Mouse (Mus musculus) embryonic facial prominence, embryonic 10.5 days (tissue): Measurements from ENCODE around the gene Akip1. TPM values are rescaled to one million over a fixed set of nuclear protein-coding genes. Genes with fewer than 3 reads are reported as not detected.

Source experiments
- DNase-seq: peaks from one replicate; pipeline ENCODE4 v3.0.0-alpha.2; 2017; ENCODE audit warnings: low spot score
- H3K27ac ChIP-seq: fragments of 300-500 bp; sonication (generic); replicated peaks from 2 replicates; pipeline ENCODE4 v1.5.1; 2016; ENCODE audit warnings: mild to moderate bottlenecking
- H3K27me3 ChIP-seq: fragments of 300-500 bp; sonication (generic); replicated peaks from 2 replicates; pipeline ENCODE4 v1.6.1; 2016; ENCODE audit warnings: low read depth, mild to moderate bottlenecking; ENCODE audit not compliant: poor library complexity, severe bottlenecking
- H3K36me3 ChIP-seq: fragments of 300-500 bp; sonication (generic); replicated peaks from 2 replicates; pipeline ENCODE4 v1.6.1; 2016; ENCODE audit warnings: mild to moderate bottlenecking, moderate library complexity
- H3K4me1 ChIP-seq: fragments of 300-500 bp; sonication (generic); 2 replicates; pipeline ENCODE4 v1.6.1; 2016
- H3K4me3 ChIP-seq: fragments of 300-500 bp; sonication (generic); 2 replicates; pipeline ENCODE4 v1.5.1; 2016; ENCODE audit warnings: mild to moderate bottlenecking, moderate library complexity
- H3K9me3 ChIP-seq: fragments of 300-500 bp; sonication (generic); 2 replicates; pipeline ENCODE4 v1.6.1; 2016; ENCODE audit warnings: mild to moderate bottlenecking
- WGBS: fragments of 180-500 bp; shearing (Covaris S2); methylation state at CpG from one replicate; pipeline ENCODE4 v1.1.7; 2016; 5-methylcytosine and 5-hydroxymethylcytosine counted together
- polyA plus RNA-seq: library from polyadenylated mRNA; unstranded; fragments of >200 nt; fragmentation: Nextera tagmentation; extraction: Ambion mirVana; gene quantifications from 2 replicates; pipeline ENCODE4 v1.2.1, GENCODE M21; 2016

Gene Akip1
- polyA plus RNA-seq, 1 experiment from 2014 or later: 24.4 TPM

DNA sequence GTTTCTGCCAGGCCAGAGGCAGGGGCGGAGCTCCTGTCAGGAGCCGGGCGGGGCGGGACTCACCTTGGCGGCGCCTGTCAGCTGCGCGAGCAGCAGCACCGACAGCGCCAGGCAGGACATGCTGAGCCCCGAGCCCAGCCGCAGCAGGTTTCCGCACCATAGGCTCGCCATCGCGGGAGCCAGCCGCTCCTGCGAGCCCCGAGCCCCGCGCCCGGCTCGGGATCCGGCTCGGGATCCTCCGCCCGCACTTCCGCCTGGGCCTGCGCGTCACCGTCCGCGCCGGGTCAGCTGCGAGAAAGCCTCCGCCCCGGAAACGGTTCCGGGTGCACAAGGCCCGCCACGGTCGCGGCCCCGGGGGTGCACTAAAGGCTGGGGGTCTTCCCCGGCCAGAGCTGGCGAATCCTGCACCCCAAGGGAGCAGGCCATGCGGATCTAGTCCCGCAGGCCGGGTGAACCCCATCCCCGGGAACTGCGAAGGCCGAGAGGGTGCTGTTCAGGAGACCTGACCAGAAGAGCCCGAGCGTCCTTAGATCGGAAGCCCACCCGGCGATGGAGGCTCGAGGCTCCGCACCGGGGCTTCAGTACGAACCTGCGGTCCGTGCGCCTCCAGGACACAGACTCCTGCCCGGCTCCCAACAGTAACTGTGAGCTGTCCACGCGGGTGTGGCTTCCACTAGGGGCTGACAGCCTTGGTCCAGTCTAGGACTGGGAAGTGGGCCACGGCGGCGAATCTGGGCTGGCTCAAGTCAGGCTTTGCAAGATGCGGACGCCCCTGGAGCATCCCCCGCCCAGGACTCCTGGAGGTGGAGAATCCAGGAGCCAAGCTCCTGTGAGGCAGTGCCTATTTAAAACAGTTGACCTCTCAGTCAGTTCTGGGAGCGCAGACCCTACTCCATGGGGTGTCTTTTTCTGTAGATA is 48.8 kb downstream of the Akip1 start, which contains the start of gene Tmem9b:
Gene Tmem9b, minus strand, starts transcription at position 868 of the 918 bp plus-strand sequence.
- WGBS: under 1% methylated on average over 74 of the region's 74 CpGs
- Histone ChIP-seq H3K4me1 (peaks cover 20% of the 10 kb centered on the region), H3K27me3 (no peaks in the 10 kb centered on the region), H3K27ac (peak within 1 kb of the TSS; percentile 89), H3K4me3 (peak within 1 kb of the TSS; percentile 93), H3K36me3 (no peaks in the 10 kb centered on the region), H3K9me3 (no peaks in the 10 kb centered on the region)
- DNase-seq: peak; percentile 84

- H3K27me3 ChIP-seq: no peaks in the 10 kb centered on the region
- 92% methylated on average over 8 of the region's 8 CpGs for WGBS
- H3K9me3 ChIP-seq: no peaks in the 10 kb centered on the region
- no peak for DNase-seq
- H3K36me3 ChIP-seq: no peaks in the 10 kb centered on the region
- H3K27ac ChIP-seq: no peak overlapping the region
- no peak overlapping the region for H3K4me3 ChIP-seq
- peaks cover 20% of the 10 kb centered on the region for H3K4me1 ChIP-seq
Observed at GRCm38 (mm10) chr7:109754034-109754433, 50.5 kb downstream of the Akip1 start.

DNA sequence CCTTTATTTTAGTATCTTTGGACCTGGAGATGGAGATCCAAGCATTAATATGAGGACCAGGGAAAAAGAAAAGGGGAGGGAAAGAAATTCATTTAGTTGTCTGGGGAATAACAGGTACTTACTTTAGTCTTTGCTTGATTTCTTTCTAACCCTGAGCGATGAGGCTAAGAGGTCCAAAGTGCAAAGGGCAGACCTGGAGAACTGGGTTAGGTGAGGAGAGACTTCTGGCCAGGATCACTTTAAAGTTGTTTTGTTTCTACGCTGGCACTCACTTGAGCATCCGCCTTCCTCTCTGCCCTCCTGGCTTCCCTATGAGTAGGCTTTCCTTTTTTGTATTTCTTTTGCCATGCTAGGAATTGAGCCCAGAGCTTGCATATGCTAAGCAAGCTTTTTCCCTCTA is 52.8 kb downstream of the Akip1 start:
- Histone ChIP-seq H3K36me3 (no peaks in the 10 kb centered on the region), H3K4me3 (no peak overlapping the region), H3K27me3 (no peaks in the 10 kb centered on the region), H3K4me1 (peaks cover 19% of the 10 kb centered on the region), H3K9me3 (no peaks in the 10 kb centered on the region), H3K27ac (no peak overlapping the region)
- 91% methylated on average over 3 of the region's 3 CpGs for WGBS
- DNase-seq: no peak

Other genes with a start within 250 kb of the Akip1 start
- gene Trim66, start 195.6 kb upstream of the Akip1 start, polyA plus RNA-seq: 0.15 and 0.22 TPM in 2 replicates
- 132 and 136 TPM in 2 replicates for gene Rpl27a, start 184.5 kb upstream of the Akip1 start, polyA plus RNA-seq
- gene St5, start 85 bp upstream of the Akip1 start, polyA plus RNA-seq: 41.7 and 46.4 TPM in 2 replicates
- 0.17 TPM in 1 of 2 replicates, not detected in the other for gene BC051019, start 20.2 kb downstream of the Akip1 start, polyA plus RNA-seq
- not detected in 2 replicates for gene Ascl3, start 28.0 kb downstream of the Akip1 start, polyA plus RNA-seq
- gene Tmem9b, start 49.2 kb downstream of the Akip1 start, polyA plus RNA-seq: 26.2 and 27.5 TPM in 2 replicates
- 0.15 and 0.25 TPM in 2 replicates for gene Nrip3, start 78.3 kb downstream of the Akip1 start, polyA plus RNA-seq
- gene Scube2, start 162.0 kb downstream of the Akip1 start, polyA plus RNA-seq: 0.77 and 4.1 TPM in 2 replicates